In the genomic region with DNA sequence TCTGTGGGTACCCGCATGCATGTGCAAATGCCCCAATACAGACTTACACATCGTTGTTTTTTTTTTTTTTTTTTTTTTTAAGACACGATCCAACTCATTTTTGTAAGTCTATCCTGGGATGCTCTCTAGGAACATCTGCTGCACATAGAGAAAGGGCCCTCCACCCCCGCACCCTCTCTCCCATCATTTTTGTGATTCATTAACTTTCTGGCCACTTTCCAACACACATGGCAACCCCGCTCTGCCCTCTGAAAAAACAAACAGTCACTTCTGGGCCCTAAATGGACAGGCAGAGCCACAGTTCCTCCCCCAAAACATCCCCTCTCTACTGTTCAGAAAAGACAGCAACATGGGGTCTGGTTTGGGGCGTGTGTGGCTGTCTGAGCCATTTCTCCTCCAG, we compare ENCODE assay signal across 29 mouse cellular contexts. TPM values are rescaled to one million over a fixed set of nuclear protein-coding genes. Genes with fewer than 3 reads are reported as not detected.
A peak's percentile ranks its signal among the peaks of the same experiment; 100 is the strongest.
DNase-seq lines count a peak whose midpoint lies in the region; ATAC-seq lines count a peak whose summit lies in the region.
"Had no signal": no experiment of that assay in that cellular context is flagged by ENCODE, and none has a peak within 500 bp of the region (broad histone marks: within the 10 kb centered on the region; RNA-seq: fewer than 3 reads in every experiment).

No protein-coding gene starts in this region.

- no peak overlapping the region for H3K9ac ChIP-seq in liver, embryonic 13.5 days
- no peak overlapping the region for H3K9ac ChIP-seq in midbrain, embryonic 16.5 days (ENCODE audit: low read depth, low read length)
- H3K9ac ChIP-seq: embryonic facial prominence, embryonic 12.5 days; forebrain, embryonic 13.5 days; midbrain, embryonic 15.5 days had no signal

- H3K27me3 ChIP-seq in liver, embryonic 13.5 days = no peaks in the 10 kb centered on the region
- H3K27me3 ChIP-seq in midbrain, embryonic 16.5 days (ENCODE audit: control insufficient read depth, insufficient read depth, low read depth, low read length) = no peaks in the 10 kb centered on the region
- H3K27me3 ChIP-seq: embryonic facial prominence, embryonic 12.5 days; forebrain, embryonic 13.5 days; midbrain, embryonic 15.5 days had no signal

- WGBS in liver, embryonic 13.5 days (ENCODE audit: insufficient replicate concordance) = 54% methylated on average over 6 of the region's 6 CpGs
- 72% methylated on average over 5 of the region's 6 CpGs for WGBS in midbrain, embryonic 16.5 days

- H3K9me3 ChIP-seq in liver, embryonic 13.5 days (replicated peaks) = no peaks in the 10 kb centered on the region
- H3K9me3 ChIP-seq in midbrain, embryonic 16.5 days (replicated peaks; ENCODE audit: control insufficient read depth, low read length, poor library complexity, severe bottlenecking) = no peaks in the 10 kb centered on the region
- H3K9me3 ChIP-seq: embryonic facial prominence, embryonic 12.5 days; forebrain, embryonic 13.5 days; G1E; midbrain, embryonic 15.5 days had no signal

- H3K4me3 ChIP-seq in liver, embryonic 13.5 days (replicated peaks) = no peak overlapping the region
- no peak overlapping the region for H3K4me3 ChIP-seq in midbrain, embryonic 16.5 days (ENCODE audit: low read depth, low read length)
- H3K4me3 ChIP-seq: embryonic facial prominence, embryonic 12.5 days; erythroblast, embryonic 14.5 days; forebrain, embryonic 13.5 days; midbrain, embryonic 15.5 days had no signal

- peaks cover 13% of the 10 kb centered on the region for H3K4me1 ChIP-seq in liver, embryonic 13.5 days (replicated peaks)
- H3K4me1 ChIP-seq in midbrain, embryonic 16.5 days (ENCODE audit: control insufficient read depth, insufficient read depth, low read length) = no peaks in the 10 kb centered on the region
- H3K4me1 ChIP-seq: forebrain, embryonic 13.5 days had no signal

- H3K27ac ChIP-seq in liver, embryonic 13.5 days = no peak overlapping the region
- H3K27ac ChIP-seq in midbrain, embryonic 16.5 days (ENCODE audit: low read length) = no peak overlapping the region
- H3K27ac ChIP-seq: embryonic facial prominence, embryonic 12.5 days; forebrain, embryonic 13.5 days; midbrain, embryonic 15.5 days had no signal

- no peaks in the 10 kb centered on the region for H3K36me3 ChIP-seq in liver, embryonic 13.5 days
- no peaks in the 10 kb centered on the region for H3K36me3 ChIP-seq in midbrain, embryonic 16.5 days (ENCODE audit: control insufficient read depth, insufficient read depth, low read length)
- H3K36me3 ChIP-seq: embryonic facial prominence, embryonic 12.5 days; G1E; midbrain, embryonic 15.5 days had no signal

- ATAC-seq in liver, embryonic 13.5 days (ENCODE audit: low read depth) = 0 out of 2 replicates have a peak, but pooled peaks have one; percentile 26
- no peak for ATAC-seq in midbrain, embryonic 16.5 days
- ATAC-seq: forebrain, embryonic 13.5 days; hindbrain, embryonic 16.5 days; intestine, postnatal 0 days; midbrain, embryonic 15.5 days had no signal

- intact Hi-C loops in heart, postnatal 14 days (cut with DNase I) = no loop called here

- DNase-seq in heart, adult 11 months = peak; percentile 77
- no peak for DNase-seq in heart, postnatal 14 days
- DNase-seq in layer of hippocampus, adult 11-12 months (ENCODE audit: low spot score) = peak; percentile 32
- no peak for DNase-seq in layer of hippocampus, postnatal 25 days (ENCODE audit: extremely low spot score in 1 of 2, low spot score in 1 of 2)
- DNase-seq in Muller cell, postnatal 12 days (ENCODE audit: inconsistent ontology term) = peak; percentile 47
- no peak for DNase-seq in liver, embryonic 13.5 days
- no peak for DNase-seq in lung, postnatal 14 days
- DNase-seq: cerebellum, adult 9-10 months; heart, adult 18-20 months; heart, postnatal 4 days; lung, adult 2 months; lung, postnatal 36 days; thymus, postnatal 14 days had no signal

- H3K4me2 ChIP-seq in liver, embryonic 13.5 days = no peak overlapping the region
- no peak overlapping the region for H3K4me2 ChIP-seq in midbrain, embryonic 16.5 days (ENCODE audit: low read length)
- H3K4me2 ChIP-seq: embryonic facial prominence, embryonic 12.5 days; forebrain, embryonic 13.5 days; midbrain, embryonic 15.5 days had no signal

RNA-seq across cellular contexts. Expression of a gene that starts 20.6 kb away (rescaled TPM):
- total RNA-seq in heart, postnatal 14 days (2021) = 10 to 100 TPM in 1 of 2 experiments, 1 to 10 TPM in 1; 8.7 to 11.6 TPM
- 1 to 10 TPM; 1.3 to 2.7 TPM for total RNA-seq in layer of hippocampus, postnatal 25 days (2021)
- 16.3 and 22.9 TPM in 2 replicates for polyA plus RNA-seq in liver, embryonic 13.5 days (2015; fragmentation: Nextera tagmentation; extraction: Ambion mirVana)
- polyA plus RNA-seq in midbrain, embryonic 16.5 days (2015; fragmentation: Nextera tagmentation; extraction: Ambion mirVana) = 2.6 and 4.3 TPM in 2 replicates
- total RNA-seq: G1E; megakaryocyte-erythroid progenitor cell, adult 5-6 weeks had no signal
- polyA plus RNA-seq: G1E had no signal

RNA-seq across cellular contexts. Expression of a gene that starts 27.8 kb away (rescaled TPM):
- total RNA-seq in heart, postnatal 14 days (2021) = not detected
- not detected for total RNA-seq in layer of hippocampus, postnatal 25 days (2021)
- polyA plus RNA-seq in liver, embryonic 13.5 days (2015; fragmentation: Nextera tagmentation; extraction: Ambion mirVana) = not detected in 2 replicates
- not detected in 2 replicates for polyA plus RNA-seq in midbrain, embryonic 16.5 days (2015; fragmentation: Nextera tagmentation; extraction: Ambion mirVana)
- total RNA-seq: adrenal gland, adult 18-20 months; adrenal gland, postnatal 4 days; G1E; gastrocnemius, adult 8-10 months; heart, adult 18-20 months; heart, postnatal 4 days; megakaryocyte-erythroid progenitor cell, adult 5-6 weeks had no signal
- polyA plus RNA-seq: embryonic facial prominence, embryonic 12.5 days; erythroblast, embryonic 14.5 days; forebrain, embryonic 13.5 days; frontal cortex, adult 2 months; G1E; heart, embryonic 14.5 days; hindbrain, embryonic 16.5 days; intestine, postnatal 0 days; limb, embryonic 11.5 days; lung, adult 2 months; midbrain, embryonic 15.5 days; small intestine, adult 2 months had no signal

RNA-seq across cellular contexts. Expression of a gene that starts 56.6 kb away (rescaled TPM):
- 1 to 10 TPM; 7.0 to 7.4 TPM for total RNA-seq in heart, postnatal 14 days (2021)
- total RNA-seq in layer of hippocampus, postnatal 25 days (2021) = 1 to 10 TPM; 3.7 to 4.2 TPM
- 0.31 and 0.47 TPM in 2 replicates for polyA plus RNA-seq in liver, embryonic 13.5 days (2015; fragmentation: Nextera tagmentation; extraction: Ambion mirVana)
- polyA plus RNA-seq in midbrain, embryonic 16.5 days (2015; fragmentation: Nextera tagmentation; extraction: Ambion mirVana) = 1.7 and 1.8 TPM in 2 replicates
- total RNA-seq: megakaryocyte-erythroid progenitor cell, adult 5-6 weeks had no signal
- polyA plus RNA-seq: G1E had no signal

Comparison
In these comparisons a context has a peak if more than half of its experiments do, and no peak if none do; other contexts are left out.
1. DNase-seq: peak in heart, adult 11 months (single experiment), layer of hippocampus, adult 11-12 months (single experiment) and Muller cell, postnatal 12 days (single experiment); none in heart, postnatal 14 days (0 of 2), layer of hippocampus, postnatal 25 days (0 of 2), liver, embryonic 13.5 days (single experiment) and lung, postnatal 14 days (single experiment).